Mouse (Mus musculus) hindbrain, embryonic 16.5 days (tissue): ENCODE results near the gene Gpr87. TPM values are rescaled to one million over a fixed set of nuclear protein-coding genes. Genes with fewer than 3 reads are reported as not detected.

Experiments
- ATAC-seq: fragments of 200-750 bp; cut with Nextera tagmentation; 2 replicates; pipeline ENCODE4 v1.8.0; 2017; ENCODE audit warnings: moderate TSS enrichment, moderate library complexity
- H3K27ac ChIP-seq: fragments of 300-500 bp; sonication (generic); 2 replicates; pipeline ENCODE4 v1.5.1; 2014; ENCODE audit warnings: low read depth, mild to moderate bottlenecking, control low read depth, low read length, moderate library complexity
- H3K27me3 ChIP-seq: fragments of 300-500 bp; sonication (generic); replicated peaks from 2 replicates; pipeline ENCODE4 v1.6.1; 2014; ENCODE audit warnings: low read length; ENCODE audit not compliant: control insufficient read depth, insufficient read depth
- H3K36me3 ChIP-seq: fragments of 300-500 bp; sonication (generic); 2 replicates; pipeline ENCODE4 v1.6.1; 2014; ENCODE audit warnings: mild to moderate bottlenecking, low read length, moderate library complexity, mixed read lengths; ENCODE audit not compliant: control insufficient read depth, insufficient read depth
- H3K4me1 ChIP-seq: fragments of 300-500 bp; sonication (generic); 2 replicates; pipeline ENCODE4 v1.6.1; 2014; ENCODE audit warnings: low read depth, low read length; ENCODE audit not compliant: control insufficient read depth, insufficient read depth
- H3K4me2 ChIP-seq: fragments of 300-500 bp; sonication (generic); 2 replicates; pipeline ENCODE4 v1.6.1; 2014; ENCODE audit warnings: mild to moderate bottlenecking, low read length, control low read depth, moderate library complexity
- H3K4me3 ChIP-seq: fragments of 300-500 bp; sonication (generic); 2 replicates; pipeline ENCODE4 v1.5.1; 2014; ENCODE audit warnings: mild to moderate bottlenecking, low read length, control low read depth, moderate library complexity
- H3K9ac ChIP-seq: fragments of 300-500 bp; sonication (generic); 2 replicates; pipeline ENCODE4 v1.6.1; 2014; ENCODE audit warnings: low read depth, mild to moderate bottlenecking, control low read depth, low read length, moderate library complexity
- H3K9me3 ChIP-seq: fragments of 300-500 bp; sonication (generic); 2 replicates; pipeline ENCODE4 v1.6.1; 2014; ENCODE audit warnings: mild to moderate bottlenecking, low read length, moderate library complexity; ENCODE audit not compliant: control insufficient read depth
- WGBS: fragments of 180-500 bp; shearing (Covaris S2); extraction: QIAGEN DNeasy Blood & Tissue Kit; methylation state at CpG from one replicate; pipeline ENCODE4 v1.1.7; 2014; 5-methylcytosine and 5-hydroxymethylcytosine counted together
- polyA plus RNA-seq: library from polyadenylated mRNA; unstranded; fragments of >200 nt; fragmentation: Nextera tagmentation; extraction: Ambion mirVana; gene quantifications from 2 replicates; pipeline ENCODE4 v1.2.1, GENCODE M21; 2015

Gene Gpr87
- polyA plus RNA-seq, 1 experiment from 2014 or later, result 0.18 TPM

DNA sequence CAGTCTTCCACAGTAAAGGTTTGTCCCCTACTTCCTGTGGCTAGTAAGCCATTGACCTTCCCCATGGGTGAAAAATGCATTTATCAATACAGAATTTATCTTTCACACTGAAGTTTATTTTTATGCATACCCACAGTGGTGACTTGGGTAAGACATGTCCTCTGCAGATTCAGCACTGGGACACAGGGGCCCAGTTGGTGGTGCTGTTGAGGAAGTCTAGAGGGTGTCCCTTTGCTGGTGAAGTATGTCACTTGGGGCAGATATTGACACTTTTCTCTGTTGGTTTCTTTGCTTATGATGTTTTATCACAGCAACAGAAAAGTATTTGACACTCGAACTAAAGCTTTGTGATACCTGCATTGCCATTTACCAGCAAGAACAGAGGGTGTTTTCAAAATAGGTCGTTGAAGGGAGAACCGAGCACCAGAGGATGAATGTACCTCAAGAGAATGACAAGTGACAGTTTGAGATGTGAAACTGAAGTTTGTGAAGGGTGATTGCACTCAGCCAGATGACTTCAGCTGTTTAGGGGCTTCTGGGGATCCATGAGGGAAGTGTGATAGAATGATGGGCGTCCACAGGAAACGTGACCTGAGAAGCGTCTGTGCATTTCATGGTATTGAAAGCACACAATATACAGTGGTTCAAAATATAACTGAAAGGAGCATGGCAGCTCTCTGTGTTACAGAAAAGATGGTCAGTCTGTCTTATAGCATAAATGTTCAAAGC is 20.3 kb downstream of the Gpr87 start:
- WGBS, result 81% methylated on average over 6 of the region's 6 CpGs
- H3K4me2 ChIP-seq, result no peak overlapping the region
- H3K9me3 ChIP-seq, result no peaks in the 10 kb centered on the region
- H3K36me3 ChIP-seq, result no peaks in the 10 kb centered on the region
- H3K9ac ChIP-seq, result no peak overlapping the region
- H3K27ac ChIP-seq, result no peak overlapping the region
- H3K4me3 ChIP-seq, result no peak overlapping the region
- no peaks in the 10 kb centered on the region for H3K27me3 ChIP-seq
- ATAC-seq, result no peak
- H3K4me1 ChIP-seq, result no peaks in the 10 kb centered on the region

DNA sequence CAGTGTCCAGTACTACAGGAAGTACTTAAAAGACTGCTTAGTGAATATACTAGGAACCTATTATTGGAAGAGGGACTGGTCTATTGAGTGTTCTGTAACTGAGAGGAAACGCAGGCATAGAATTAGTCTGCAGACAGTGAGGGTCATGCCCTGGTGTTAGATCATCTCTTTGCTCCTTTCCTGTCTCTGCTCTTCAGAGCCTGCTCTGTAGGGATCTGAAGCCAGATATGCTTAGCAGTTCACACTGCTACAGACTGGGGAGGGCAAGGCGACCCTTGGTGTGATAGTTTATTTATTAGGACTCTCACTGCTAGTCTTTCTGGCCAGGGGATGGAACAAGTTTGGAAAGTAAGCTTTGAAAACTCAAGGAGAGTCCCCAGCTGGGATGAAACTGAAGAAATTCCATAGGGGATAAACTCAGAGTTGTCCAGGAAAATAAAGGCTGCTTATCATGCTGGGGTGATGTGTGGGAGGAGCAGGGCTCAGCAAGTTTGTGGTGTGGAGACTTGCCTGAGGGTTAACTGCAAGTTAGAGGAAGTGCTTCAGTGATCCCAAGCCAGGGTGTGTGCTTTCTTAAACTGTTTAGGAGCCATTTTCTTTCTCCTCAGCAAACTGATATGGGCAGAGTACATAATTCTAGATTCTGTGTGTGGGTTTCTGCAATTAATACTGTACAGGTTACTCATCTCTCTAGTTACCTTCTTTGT is 24.8 kb downstream of the Gpr87 start:
- Histone ChIP-seq H3K27ac (no peak overlapping the region), H3K36me3 (no peaks in the 10 kb centered on the region), H3K4me1 (no peaks in the 10 kb centered on the region), H3K4me3 (no peak overlapping the region), H3K27me3 (no peaks in the 10 kb centered on the region), H3K9me3 (no peaks in the 10 kb centered on the region), H3K4me2 (no peak overlapping the region), H3K9ac (no peak overlapping the region)
- no peak for ATAC-seq
- WGBS, result 87% methylated on average over 2 of the region's 2 CpGs

DNA sequence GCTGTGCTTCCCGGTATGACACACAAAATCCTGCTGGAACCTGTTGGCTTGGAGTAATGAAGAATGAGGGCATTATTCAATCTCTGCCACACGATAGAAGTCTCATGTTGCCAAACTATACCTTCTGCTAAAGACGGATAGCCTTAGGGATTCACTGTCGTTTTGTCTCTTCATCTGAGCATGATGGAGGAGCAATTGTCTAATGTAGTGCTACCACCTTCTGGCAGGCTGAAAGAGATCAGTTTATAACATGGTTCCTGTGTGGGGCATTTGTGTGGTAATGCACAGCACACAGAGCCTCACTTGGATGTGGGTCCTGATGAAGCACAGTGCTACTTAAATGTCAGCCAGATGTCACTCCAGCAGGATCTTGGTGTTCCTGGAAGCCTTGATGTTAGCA is 25.7 kb downstream of the Gpr87 start:
- 79% methylated on average over 4 of the region's 4 CpGs for WGBS
- Histone ChIP-seq H3K4me2 (no peak overlapping the region), H3K4me1 (no peaks in the 10 kb centered on the region), H3K9me3 (no peaks in the 10 kb centered on the region), H3K27me3 (no peaks in the 10 kb centered on the region), H3K36me3 (no peaks in the 10 kb centered on the region), H3K4me3 (no peak overlapping the region), H3K9ac (no peak overlapping the region), H3K27ac (no peak overlapping the region)
- ATAC-seq, result no peak

DNA sequence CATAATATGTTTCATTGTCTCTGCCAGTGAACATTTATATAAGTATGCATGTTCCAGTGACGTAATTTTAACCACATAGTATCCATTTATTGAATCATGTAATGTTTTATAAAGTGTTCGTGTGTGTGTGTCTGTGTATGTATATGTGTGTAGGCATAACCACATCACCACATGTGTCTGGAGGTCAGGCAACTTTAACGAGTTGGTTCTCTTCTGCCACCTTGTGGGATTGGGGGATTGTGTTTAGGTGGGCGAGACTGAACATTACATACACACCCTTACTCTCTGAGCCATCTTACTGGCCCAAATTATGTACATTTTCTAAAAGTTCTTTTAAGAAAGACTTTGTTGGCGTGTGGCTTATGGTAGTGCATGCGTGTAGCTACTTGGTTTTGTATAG is 26.4 kb downstream of the Gpr87 start:
- H3K4me3 ChIP-seq, result no peak overlapping the region
- WGBS, result 93% methylated on average over 6 of the region's 6 CpGs
- ATAC-seq, result no peak

DNA sequence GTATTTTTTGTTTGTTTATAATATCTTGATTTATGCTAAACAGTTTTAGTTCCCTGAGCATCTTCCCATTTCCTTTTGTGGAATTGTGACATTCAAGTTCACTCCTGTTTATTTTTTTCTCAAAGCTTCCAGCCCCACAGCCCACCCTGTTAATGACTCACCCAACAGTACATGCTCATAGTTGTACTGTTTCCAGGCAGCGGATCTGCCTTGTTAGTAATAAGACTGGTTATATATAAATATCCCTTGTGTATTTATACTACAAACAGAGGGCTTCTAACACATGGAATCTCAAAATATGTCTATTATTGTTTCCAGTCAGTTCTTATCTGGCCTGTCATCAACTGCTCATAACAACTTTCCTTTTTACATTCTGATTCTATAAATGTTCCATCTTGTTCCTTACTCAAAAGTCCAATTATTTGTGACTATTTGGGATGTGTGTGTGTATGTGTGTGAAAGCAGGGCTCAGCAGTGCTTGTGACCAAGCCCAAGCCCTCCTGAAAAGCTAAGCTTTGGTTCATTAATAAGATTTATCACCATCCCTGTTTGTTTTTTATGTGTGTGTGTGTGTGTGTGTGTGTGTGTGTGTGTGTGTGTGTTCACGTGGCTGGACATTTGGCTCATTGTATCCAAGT is 27.4 kb downstream of the Gpr87 start:
- WGBS, result 81% methylated on average over 2 of the region's 2 CpGs
- no peak for ATAC-seq
- no peak overlapping the region for H3K4me2 ChIP-seq

More for the DNA sequence above, 26.4 kb downstream of the Gpr87 start:
- no peaks in the 10 kb centered on the region for H3K4me1 ChIP-seq
- H3K27me3 ChIP-seq, result no peaks in the 10 kb centered on the region
- no peak overlapping the region for H3K4me2 ChIP-seq
- no peaks in the 10 kb centered on the region for H3K9me3 ChIP-seq
- H3K9ac ChIP-seq, result no peak overlapping the region
- no peak overlapping the region for H3K27ac ChIP-seq
- no peaks in the 10 kb centered on the region for H3K36me3 ChIP-seq

DNA sequence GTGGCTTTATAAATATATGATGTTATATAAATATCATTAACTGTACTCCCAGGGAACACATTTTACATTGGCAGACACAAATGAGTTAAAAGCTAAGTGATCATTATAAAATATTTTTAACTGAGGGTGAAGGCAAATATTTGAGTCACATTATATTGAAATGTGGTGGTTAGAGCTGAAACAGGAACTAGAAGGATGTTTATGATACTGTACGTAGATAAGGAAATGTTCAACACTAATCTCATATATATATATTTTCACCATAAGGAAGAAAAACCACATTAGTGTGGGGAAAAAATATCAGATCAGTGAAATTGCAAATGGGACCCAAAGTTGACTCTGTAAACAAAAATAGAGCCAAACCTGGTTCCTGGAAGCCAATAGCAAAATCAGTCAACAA is 34.4 kb downstream of the Gpr87 start:
- H3K9ac ChIP-seq, result no peak overlapping the region
- ATAC-seq, result no peak
- no peaks in the 10 kb centered on the region for H3K4me1 ChIP-seq
- H3K4me3 ChIP-seq, result no peak overlapping the region
- H3K36me3 ChIP-seq, result no peaks in the 10 kb centered on the region
- H3K27ac ChIP-seq, result no peak overlapping the region
- no peaks in the 10 kb centered on the region for H3K9me3 ChIP-seq
- H3K27me3 ChIP-seq, result no peaks in the 10 kb centered on the region
- H3K4me2 ChIP-seq, result no peak overlapping the region
- WGBS, result 86% methylated on average over 1 of the region's 1 CpGs

More for the DNA sequence above, 27.4 kb downstream of the Gpr87 start:
- Histone ChIP-seq H3K9me3 (no peaks in the 10 kb centered on the region), H3K27ac (no peak overlapping the region), H3K9ac (no peak overlapping the region), H3K27me3 (no peaks in the 10 kb centered on the region), H3K4me1 (no peaks in the 10 kb centered on the region), H3K4me3 (no peak overlapping the region), H3K36me3 (no peaks in the 10 kb centered on the region)

DNA sequence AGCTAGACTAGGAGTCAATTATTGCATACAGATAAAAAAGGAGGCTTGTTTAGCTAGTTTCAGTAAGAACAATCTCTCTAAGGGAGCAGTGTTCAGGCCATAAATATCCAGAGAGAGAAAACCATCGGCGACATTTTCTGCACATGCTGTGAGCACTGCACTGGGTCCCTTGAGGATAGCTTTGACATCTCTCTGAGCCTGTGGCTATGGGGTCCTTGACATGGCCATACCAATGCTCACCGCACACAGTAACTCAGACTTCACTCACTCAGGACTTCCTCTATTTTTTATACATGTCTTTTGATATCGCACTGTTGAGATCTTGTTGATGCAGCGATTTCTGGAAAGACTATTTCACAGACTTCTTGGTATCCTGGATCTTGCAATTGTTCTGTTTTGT is 37.9 kb downstream of the Gpr87 start:
- no peaks in the 10 kb centered on the region for H3K27me3 ChIP-seq
- H3K4me3 ChIP-seq, result no peak overlapping the region
- WGBS, result 88% methylated on average over 5 of the region's 5 CpGs
- H3K4me2 ChIP-seq, result no peak overlapping the region
- H3K27ac ChIP-seq, result no peak overlapping the region
- H3K4me1 ChIP-seq, result no peaks in the 10 kb centered on the region
- no peak for ATAC-seq
- no peaks in the 10 kb centered on the region for H3K9me3 ChIP-seq
- no peaks in the 10 kb centered on the region for H3K36me3 ChIP-seq
- no peak overlapping the region for H3K9ac ChIP-seq

DNA sequence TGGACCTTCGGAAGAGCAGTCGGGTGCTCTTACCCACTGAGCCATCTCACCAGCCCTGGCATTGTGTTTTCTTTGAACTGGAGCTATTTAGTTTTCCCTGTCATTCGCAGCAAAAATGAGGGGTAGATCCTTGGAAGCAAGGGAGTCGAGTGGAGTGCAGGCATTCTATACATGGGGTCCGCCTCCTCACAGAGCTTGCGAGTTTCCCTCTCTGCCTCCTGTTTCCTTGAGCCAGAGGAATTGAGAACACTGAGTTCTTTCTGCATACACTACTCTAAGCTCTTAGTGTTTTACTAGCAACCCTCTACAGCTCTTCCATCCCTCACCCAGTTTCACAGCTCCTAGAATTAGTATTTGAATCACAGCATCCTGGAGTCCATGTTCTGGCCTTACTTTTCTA is 39.5 kb downstream of the Gpr87 start:
- H3K4me2 ChIP-seq, result no peak overlapping the region
- WGBS, result 97% methylated on average over 6 of the region's 6 CpGs
- ATAC-seq, result no peak

DNA sequence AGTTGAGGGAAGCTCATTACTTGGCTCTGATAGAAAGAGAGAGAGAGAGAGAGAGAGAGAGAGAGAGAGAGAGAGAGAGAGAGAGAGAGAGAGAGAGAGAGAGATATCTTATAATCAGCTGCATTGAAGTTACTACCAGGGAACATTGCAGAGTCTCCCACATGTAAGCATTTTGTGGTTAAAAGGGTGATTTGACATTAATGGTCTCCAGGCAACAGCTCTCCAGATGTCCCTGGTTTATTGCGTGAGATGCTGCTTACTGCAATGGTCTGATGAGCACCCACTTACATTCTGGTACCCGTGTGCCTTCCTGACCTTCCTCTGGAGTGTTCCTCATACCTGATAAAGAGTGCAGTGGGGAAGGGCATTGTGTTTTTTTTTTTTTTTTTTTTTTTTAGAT is 40.0 kb downstream of the Gpr87 start:
- Histone ChIP-seq H3K36me3 (no peaks in the 10 kb centered on the region), H3K27me3 (no peaks in the 10 kb centered on the region), H3K4me1 (no peaks in the 10 kb centered on the region), H3K4me2 (no peak overlapping the region), H3K27ac (no peak overlapping the region), H3K4me3 (no peak overlapping the region), H3K9ac (no peak overlapping the region), H3K9me3 (no peaks in the 10 kb centered on the region)
- no peak for ATAC-seq
- 73% methylated on average over 2 of the region's 2 CpGs for WGBS

More for the DNA sequence above, 39.5 kb downstream of the Gpr87 start:
- Histone ChIP-seq H3K9me3 (no peaks in the 10 kb centered on the region), H3K27me3 (no peaks in the 10 kb centered on the region), H3K4me1 (no peaks in the 10 kb centered on the region), H3K9ac (no peak overlapping the region), H3K4me3 (no peak overlapping the region), H3K27ac (no peak overlapping the region), H3K36me3 (no peaks in the 10 kb centered on the region)
